7 mouse cellular contexts compared by ENCODE assay signal in the genomic region with DNA sequence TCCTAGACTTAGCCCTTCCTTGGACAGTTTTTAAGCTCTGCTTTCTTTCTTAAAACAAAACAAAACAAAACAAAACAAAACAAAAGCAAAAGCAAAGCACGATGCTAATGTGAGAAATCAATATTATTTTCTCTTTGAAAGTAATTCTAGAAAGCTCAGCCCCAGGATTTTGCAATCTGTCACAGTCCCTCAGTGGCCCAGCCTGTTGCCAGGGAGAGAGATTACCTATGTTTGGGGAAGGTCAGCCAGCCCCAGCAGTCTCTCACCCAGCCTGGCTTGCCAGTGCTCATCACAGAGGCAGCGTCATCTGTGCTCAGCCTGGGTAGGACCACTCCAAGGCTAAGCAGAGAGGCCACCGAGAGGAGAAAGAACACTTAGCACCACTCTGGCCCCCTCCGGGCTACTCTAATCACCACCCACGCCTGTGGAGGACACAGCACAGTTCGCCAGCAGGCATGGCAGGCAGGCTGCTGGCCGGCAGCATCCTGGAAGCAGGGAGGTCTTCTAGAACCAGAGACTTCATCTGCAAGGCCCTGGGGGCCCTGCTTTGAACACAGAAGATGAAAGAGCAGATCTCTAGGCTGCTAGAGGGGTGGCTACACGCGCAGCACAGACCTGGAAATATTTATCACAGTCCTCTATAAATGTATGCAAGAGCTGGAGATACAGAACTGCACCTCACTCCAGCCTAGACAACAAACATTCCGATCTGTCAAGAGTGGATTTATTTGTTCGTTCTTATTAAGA. TPM values are rescaled to one million over a fixed set of nuclear protein-coding genes. Genes with fewer than 3 reads are reported as not detected.
DNase-seq lines count a peak whose midpoint lies in the region; ATAC-seq and TF ChIP-seq lines count a peak whose summit lies in the region.

No protein-coding gene starts in this region.

- peak; percentile 24 for DNase-seq in ovary, postnatal 36 days (ENCODE audit: low spot score)
- no peak for DNase-seq in ovary, postnatal 14 days (ENCODE audit: low spot score)
- peak; percentile 67 for DNase-seq in forebrain, embryonic 11.5 days (ENCODE audit: low spot score)
- DNase-seq in thymus, postnatal 14 days: no peak
- DNase-seq in right cerebral cortex, postnatal 4 days: no peak
- DNase-seq in thymus, adult 2 months: no peak

- H3K4me3 ChIP-seq in forebrain, embryonic 11.5 days (ENCODE audit: low read depth, low read length): no peak overlapping the region
- no peak overlapping the region for H3K4me3 ChIP-seq in limb, embryonic 13.5 days
- no peak overlapping the region for H3K4me3 ChIP-seq in thymus, adult 2 months (ENCODE audit: control insufficient read depth, insufficient read depth, low read length)

- H3K4me1 ChIP-seq in forebrain, embryonic 11.5 days (replicated peaks; ENCODE audit: control insufficient read depth, insufficient read depth, low read length): peaks cover 11% of the 10 kb centered on the region
- H3K4me1 ChIP-seq in limb, embryonic 13.5 days: peaks cover 13% of the 10 kb centered on the region
- no peaks in the 10 kb centered on the region for H3K4me1 ChIP-seq in thymus, adult 2 months (replicated peaks; ENCODE audit: control insufficient read depth, insufficient read depth, low read length)

- no peaks in the 10 kb centered on the region for H3K36me3 ChIP-seq in forebrain, embryonic 11.5 days (ENCODE audit: control insufficient read depth, insufficient read depth, low read length)
- H3K36me3 ChIP-seq in limb, embryonic 13.5 days: no peaks in the 10 kb centered on the region
- H3K36me3 ChIP-seq in thymus, adult 2 months (ENCODE audit: control insufficient read depth, insufficient read depth, low read length): no peaks in the 10 kb centered on the region

- no peaks in the 10 kb centered on the region for H3K9me3 ChIP-seq in forebrain, embryonic 11.5 days (ENCODE audit: control insufficient read depth, low read length)
- no peaks in the 10 kb centered on the region for H3K9me3 ChIP-seq in limb, embryonic 13.5 days

- no peak for TF ChIP-seq CTCF in thymus, adult 2 months (IDR thresholded peaks at IDR 0.05; ENCODE audit: borderline replicate concordance, control insufficient read depth, extremely low read depth, insufficient read depth, low read length, poor library complexity)

- H3K9ac ChIP-seq in forebrain, embryonic 11.5 days (ENCODE audit: low read length): no peak overlapping the region; the same call in 1 of the 2 replicates
- peak overlapping the region; percentile 8; the same call in 1 of the 2 replicates for H3K9ac ChIP-seq in limb, embryonic 13.5 days

- peak; percentile 69; the same call in 1 of the 2 replicates for ATAC-seq in forebrain, embryonic 11.5 days (replicated peaks; ENCODE audit: low FRiP score)
- ATAC-seq in limb, embryonic 13.5 days (ENCODE audit: low FRiP score, low read depth): peak; percentile 57; the same call in 1 of the 2 replicates

- TF ChIP-seq POLR2A in thymus, adult 2 months (IDR thresholded peaks at IDR 0.05; ENCODE audit: control insufficient read depth, extremely low read depth, insufficient read depth, low read length, poor library complexity): no peak

- peak overlapping the region; percentile 40 for H3K4me2 ChIP-seq in forebrain, embryonic 11.5 days (ENCODE audit: low read depth, low read length, severe bottlenecking)
- peak overlapping the region; percentile 41 for H3K4me2 ChIP-seq in limb, embryonic 13.5 days (replicated peaks)

- H3K27ac ChIP-seq in forebrain, embryonic 11.5 days (ENCODE audit: low read depth, low read length): peak overlapping the region; percentile 57
- H3K27ac ChIP-seq in limb, embryonic 13.5 days: no peak overlapping the region; the same call in 1 of the 2 replicates
- no peak overlapping the region for H3K27ac ChIP-seq in thymus, adult 2 months (ENCODE audit: control insufficient read depth, insufficient read depth, low read length)

- 20% methylated on average over 11 of the region's 11 CpGs for WGBS in forebrain, embryonic 11.5 days
- 15% methylated on average over 11 of the region's 11 CpGs for WGBS in limb, embryonic 13.5 days
- 66% methylated on average over 11 of the region's 11 CpGs for WGBS in thymus, adult 2 months

- no peaks in the 10 kb centered on the region for H3K27me3 ChIP-seq in forebrain, embryonic 11.5 days (ENCODE audit: control insufficient read depth, insufficient read depth, low read length)
- H3K27me3 ChIP-seq in limb, embryonic 13.5 days: no peaks in the 10 kb centered on the region
- H3K27me3 ChIP-seq in thymus, adult 2 months (ENCODE audit: control insufficient read depth, insufficient read depth, low read length): no peaks in the 10 kb centered on the region

RNA-seq across cellular contexts. Expression of a gene that starts 14.6 kb away (rescaled TPM):
- 1.8 and 2.1 TPM in 2 replicates for polyA plus RNA-seq in forebrain, embryonic 11.5 days (2014; fragmentation: Nextera tagmentation; extraction: Ambion mirVana)
- polyA plus RNA-seq in limb, embryonic 13.5 days (2015; fragmentation: Nextera tagmentation; extraction: Ambion mirVana): 2.3 and 2.6 TPM in 2 replicates
- polyA plus RNA-seq in thymus, adult 2 months (2012; rRNA removed): 4.8 and 6.8 TPM in 2 replicates

Comparison
In these comparisons a context has a peak if more than half of its experiments do, and no peak if none do; other contexts are left out.
1. DNase-seq: peak in ovary, postnatal 36 days (single experiment) and forebrain, embryonic 11.5 days (single experiment); none in ovary, postnatal 14 days (single experiment), thymus, postnatal 14 days (single experiment), right cerebral cortex, postnatal 4 days (single experiment) and thymus, adult 2 months (single experiment).